Mouse (Mus musculus) heart, postnatal 0 days (tissue): ENCODE data around the gene Slc4a3.

ENCODE experiments used
- CTCF ChIP-seq: IDR thresholded peaks from 2 replicates; pipeline ENCODE4 v1.5.1; 2016; ENCODE audit warnings: antibody characterized with exemption, control low read depth, low read depth
- EP300 ChIP-seq: IDR thresholded peaks from 2 replicates; pipeline ENCODE4 v1.6.1; 2016; ENCODE audit warnings: antibody characterized with exemption, low read depth

DNA sequence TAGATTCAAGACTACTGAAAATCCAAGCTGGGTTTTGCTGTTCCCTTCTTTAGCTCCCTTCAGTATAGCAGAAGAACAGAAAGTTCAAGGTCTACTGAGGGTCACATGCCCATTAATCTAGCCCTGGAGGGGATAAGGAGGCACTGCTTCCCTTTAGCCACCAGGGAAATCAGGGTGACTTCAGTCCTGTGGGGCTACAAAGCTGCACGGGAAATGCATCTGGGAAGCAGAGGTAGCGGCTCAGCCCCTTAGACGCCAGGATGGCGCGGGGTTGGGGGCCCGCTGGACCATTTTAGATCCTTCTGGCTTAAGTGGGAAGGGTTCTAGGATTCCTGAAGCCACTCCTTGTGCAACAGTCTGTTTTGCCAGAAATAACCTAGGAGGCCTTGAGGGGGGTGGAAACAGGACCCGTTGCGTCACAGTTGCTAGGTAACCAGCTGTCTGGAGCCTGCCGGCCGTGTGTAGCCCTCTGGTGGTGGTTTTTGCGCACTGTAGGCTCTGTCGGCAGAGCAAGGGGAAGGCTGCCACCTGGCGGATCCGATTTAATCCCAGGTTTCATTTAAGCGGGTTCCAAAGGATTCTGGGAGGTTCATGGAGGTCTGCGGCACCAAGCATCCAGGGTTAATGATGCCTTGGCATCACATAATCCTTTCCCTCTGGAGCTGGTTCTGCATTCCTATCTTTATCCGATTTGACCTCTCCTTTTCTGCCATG lies 13.3 kb downstream of the Slc4a3 start:
- TF ChIP-seq CTCF = peak; percentile 100
- TF ChIP-seq EP300 = peak; percentile 67; the same call in 1 of the 2 replicates
